Mouse (Mus musculus): ENCODE data around the gene Tufm. TPM values are rescaled to one million over a fixed set of nuclear protein-coding genes. Genes with fewer than 3 reads are reported as not detected.
A peak's percentile ranks its signal among the peaks of the same experiment; 100 is the strongest.
"Not testable (repeated sequence)": the region's sequence is repeated elsewhere in the genome, so short reads cannot be mapped to it uniquely, and the experiment has no call there.

The Tufm gene
- polyA plus RNA-seq, 1 experiment from 2014 or later = 158 TPM

DNA sequence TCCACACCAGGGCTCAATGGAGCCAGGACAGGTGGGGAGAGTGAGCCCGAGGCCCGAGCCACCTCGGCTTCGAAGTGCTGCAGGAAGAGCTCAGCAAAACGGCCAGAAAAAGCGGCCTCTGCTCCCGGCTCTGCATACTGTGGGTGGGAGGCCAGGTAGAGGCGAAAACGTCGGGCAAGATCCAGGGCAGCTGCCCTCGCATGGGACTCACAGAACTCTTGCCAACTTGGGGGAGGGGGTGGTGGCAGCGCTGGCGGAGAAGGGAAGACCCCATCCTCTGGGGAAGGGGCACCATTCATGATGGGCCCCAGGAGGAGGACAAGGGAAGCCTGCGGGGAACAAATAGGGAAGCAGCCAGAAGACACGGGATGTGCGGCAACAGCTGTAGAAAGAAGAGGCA, 14.4 kb upstream of the Tufm start:
- Histone ChIP-seq H3K36me3 (replicated peaks; ENCODE audit: control insufficient read depth, insufficient read depth, low read depth, low read length) (peaks cover 3% of the 10 kb centered on the region; the same call in 1 of the 2 replicates), H3K4me1 (ENCODE audit: control insufficient read depth, insufficient read depth, low read length) (no peaks in the 10 kb centered on the region), H3K27me3 (ENCODE audit: control insufficient read depth, insufficient read depth, low read length) (no peaks in the 10 kb centered on the region), H3K4me2 (ENCODE audit: low read depth, low read length) (no peak overlapping the region), H3K9ac (replicated peaks; ENCODE audit: low read length) (no peak overlapping the region), H3K27ac (replicated peaks; ENCODE audit: low read depth, low read length) (no peak overlapping the region), H3K9me3 (replicated peaks; ENCODE audit: control insufficient read depth, low read length) (no peaks in the 10 kb centered on the region), H3K4me3 (ENCODE audit: low read depth, low read length) (no peak overlapping the region)
- ATAC-seq (replicated peaks; ENCODE audit: insufficient number of reproducible peaks, low FRiP score, low TSS enrichment, low read depth) (no peak), DNase-seq (ENCODE audit: low spot score) (no peak)
- 93% methylated on average over 16 of the region's 16 CpGs for WGBS

DNA sequence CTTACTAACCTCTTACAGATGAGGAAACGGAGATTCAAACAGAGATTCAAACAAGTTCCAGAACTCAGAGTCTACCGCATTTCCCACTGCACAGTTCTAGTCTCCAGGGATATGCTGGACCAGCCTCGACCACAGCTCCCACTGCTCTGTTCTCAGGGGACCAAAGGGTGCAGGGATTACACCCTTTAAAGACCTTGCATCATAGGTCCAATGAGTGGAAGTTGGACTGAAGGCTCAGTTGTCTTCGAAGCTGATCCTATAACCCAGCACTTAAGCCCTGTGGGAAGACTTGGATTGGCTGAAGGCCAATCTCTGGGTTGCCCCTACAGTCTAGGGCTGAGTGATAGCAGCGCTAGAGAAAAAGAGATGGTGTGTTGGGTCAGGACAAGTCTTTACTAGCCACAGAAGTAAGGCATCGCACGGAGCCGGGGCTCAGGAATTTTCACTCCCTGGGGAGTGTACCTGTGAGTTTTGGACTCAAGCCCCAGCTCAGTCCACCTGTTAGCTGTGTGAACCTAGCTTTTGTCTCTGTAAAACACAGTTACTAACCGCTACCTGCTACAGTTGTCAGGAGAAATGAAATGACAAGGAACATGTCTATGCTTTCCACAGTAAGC, 13.6 kb upstream of the Tufm start:
- no peak overlapping the region for H3K9ac ChIP-seq (replicated peaks; ENCODE audit: low read length)
- ATAC-seq (replicated peaks; ENCODE audit: insufficient number of reproducible peaks, low FRiP score, low TSS enrichment, low read depth) (no peak), DNase-seq (ENCODE audit: low spot score) (no peak)
- no peak overlapping the region for H3K27ac ChIP-seq (replicated peaks; ENCODE audit: low read depth, low read length)
- H3K27me3 ChIP-seq (ENCODE audit: control insufficient read depth, insufficient read depth, low read length) = no peaks in the 10 kb centered on the region
- no peaks in the 10 kb centered on the region for H3K9me3 ChIP-seq (replicated peaks; ENCODE audit: control insufficient read depth, low read length)
- H3K4me3 ChIP-seq (ENCODE audit: low read depth, low read length) = peak overlapping the region; percentile 87
- H3K4me1 ChIP-seq (ENCODE audit: control insufficient read depth, insufficient read depth, low read length) = no peaks in the 10 kb centered on the region
- H3K36me3 ChIP-seq (replicated peaks; ENCODE audit: control insufficient read depth, insufficient read depth, low read depth, low read length) = no peaks in the 10 kb centered on the region; the same call in 1 of the 2 replicates
- H3K4me2 ChIP-seq (ENCODE audit: low read depth, low read length) = peak overlapping the region; percentile 84
- WGBS = 87% methylated on average over 9 of the region's 9 CpGs

DNA sequence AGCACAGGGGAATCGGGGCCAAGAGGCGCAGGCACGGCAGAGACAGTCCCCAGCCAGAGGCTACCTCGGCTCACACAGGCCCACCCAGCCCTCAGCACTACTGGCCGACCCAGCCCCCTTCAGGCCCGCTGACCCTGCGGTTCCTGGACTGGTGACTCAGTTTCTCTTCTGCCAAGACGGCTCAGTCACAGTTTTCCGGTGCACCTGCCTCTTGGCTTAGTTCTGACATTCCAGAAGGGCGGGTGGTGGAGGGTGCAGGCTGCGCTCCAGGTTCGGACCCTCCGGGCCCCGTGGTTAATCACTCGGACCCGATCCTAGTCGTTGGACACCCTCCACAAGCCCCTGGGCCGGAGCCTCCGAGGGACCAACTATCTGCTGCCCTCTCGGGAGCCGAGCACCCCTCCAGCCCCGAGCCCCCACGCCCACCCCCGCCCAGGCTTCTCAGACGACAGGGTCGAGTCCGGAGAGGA, 12.6 kb upstream of the Tufm start:
- Histone ChIP-seq H3K27ac (replicated peaks; ENCODE audit: low read depth, low read length) (peak overlapping the region; percentile 77; the same call in 1 of the 2 replicates), H3K9me3 (replicated peaks; ENCODE audit: control insufficient read depth, low read length) (no peaks in the 10 kb centered on the region), H3K4me3 (ENCODE audit: low read depth, low read length) (peak overlapping the region; percentile 87), H3K4me1 (ENCODE audit: control insufficient read depth, insufficient read depth, low read length) (no peaks in the 10 kb centered on the region), H3K27me3 (ENCODE audit: control insufficient read depth, insufficient read depth, low read length) (no peaks in the 10 kb centered on the region), H3K4me2 (ENCODE audit: low read depth, low read length) (peak overlapping the region; percentile 84), H3K9ac (replicated peaks; ENCODE audit: low read length) (peak overlapping the region; percentile 92), H3K36me3 (replicated peaks; ENCODE audit: control insufficient read depth, insufficient read depth, low read depth, low read length) (no peaks in the 10 kb centered on the region)
- 2% methylated on average over 25 of the region's 27 CpGs for WGBS
- DNase-seq (ENCODE audit: low spot score) = no peak
- peak; percentile 66 for ATAC-seq (replicated peaks; ENCODE audit: insufficient number of reproducible peaks, low FRiP score, low TSS enrichment, low read depth)

DNA sequence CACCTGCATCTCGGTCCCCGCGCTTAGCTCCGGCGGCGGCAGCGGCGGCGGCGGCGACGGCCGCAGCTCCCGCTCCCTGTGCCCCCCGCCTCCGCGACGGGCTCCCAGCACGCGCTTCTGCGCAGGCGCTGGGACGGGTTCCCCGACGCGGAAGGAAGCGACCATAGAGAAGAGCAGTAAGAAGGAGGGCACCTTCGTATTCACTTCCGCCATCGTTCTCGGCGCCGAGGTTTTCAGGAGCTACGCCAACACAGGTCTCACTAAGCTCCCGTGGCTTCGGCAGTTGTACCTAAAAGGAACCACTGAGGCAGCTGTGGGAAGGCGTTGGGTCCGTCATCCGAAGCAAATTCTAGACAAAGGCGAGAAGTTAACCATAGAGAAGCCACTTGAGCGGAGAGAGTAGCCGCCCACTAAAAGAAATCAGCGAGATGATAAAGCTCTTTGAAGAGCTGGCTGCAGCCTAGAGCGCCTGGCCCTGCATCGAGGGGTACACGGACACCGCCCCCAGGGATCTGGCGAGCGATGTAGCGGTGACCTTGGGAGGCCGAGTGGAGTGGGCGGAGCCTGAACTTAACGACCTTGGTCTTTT, 12.1 kb upstream of the Tufm start, which contains the start of gene Sh2b1:
Gene Sh2b1, minus strand, starts transcription at position 432 of the 589 bp plus-strand sequence.
- under 1% methylated on average over 49 of the region's 53 CpGs for WGBS
- DNase-seq (ENCODE audit: low spot score) = peak; percentile 93
- H3K4me1 ChIP-seq (ENCODE audit: control insufficient read depth, insufficient read depth, low read length) = no peaks in the 10 kb centered on the region
- H3K36me3 ChIP-seq (replicated peaks; ENCODE audit: control insufficient read depth, insufficient read depth, low read depth, low read length) = no peaks in the 10 kb centered on the region
- peak within 1 kb of the TSS; percentile 77 for H3K27ac ChIP-seq (replicated peaks; ENCODE audit: low read depth, low read length)
- peak; percentile 87 for ATAC-seq (replicated peaks; ENCODE audit: insufficient number of reproducible peaks, low FRiP score, low TSS enrichment, low read depth)
- peak within 1 kb of the TSS; percentile 92 for H3K9ac ChIP-seq (replicated peaks; ENCODE audit: low read length)
- H3K9me3 ChIP-seq (replicated peaks; ENCODE audit: control insufficient read depth, low read length) = no peaks in the 10 kb centered on the region
- H3K4me2 ChIP-seq (ENCODE audit: low read depth, low read length) = peak within 1 kb of the TSS; percentile 84
- peak within 1 kb of the TSS; percentile 87 for H3K4me3 ChIP-seq (ENCODE audit: low read depth, low read length)
- H3K27me3 ChIP-seq (ENCODE audit: control insufficient read depth, insufficient read depth, low read length) = no peaks in the 10 kb centered on the region

DNA sequence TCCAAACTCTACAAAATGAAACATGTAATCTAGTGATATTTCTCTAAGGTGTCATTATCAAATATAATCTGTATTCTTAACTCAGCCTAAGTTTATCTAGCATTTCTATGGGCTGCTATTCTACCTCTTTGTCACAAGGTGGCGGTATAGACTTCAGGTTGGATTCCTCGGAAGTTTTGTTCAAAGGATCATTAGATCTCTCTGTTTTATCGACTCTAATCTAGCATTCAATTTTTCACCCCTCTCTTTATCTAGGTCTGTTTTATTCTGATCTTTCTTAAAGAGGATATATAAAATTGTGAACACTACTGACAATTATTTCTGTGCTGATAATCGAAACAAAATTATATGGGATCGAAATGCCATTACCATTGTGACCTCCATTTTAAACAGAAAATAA, 5.5 kb upstream of the Tufm start:
- WGBS = 24% methylated on average over 5 of the region's 5 CpGs
- ATAC-seq (replicated peaks; ENCODE audit: insufficient number of reproducible peaks, low FRiP score, low TSS enrichment, low read depth) (no peak), DNase-seq (ENCODE audit: low spot score) (peak; percentile 72)
- Histone ChIP-seq H3K9ac (replicated peaks; ENCODE audit: low read length) (no peak overlapping the region), H3K36me3 (replicated peaks; ENCODE audit: control insufficient read depth, insufficient read depth, low read depth, low read length) (no peaks in the 10 kb centered on the region), H3K27ac (replicated peaks; ENCODE audit: low read depth, low read length) (no peak overlapping the region), H3K27me3 (ENCODE audit: control insufficient read depth, insufficient read depth, low read length) (no peaks in the 10 kb centered on the region), H3K9me3 (replicated peaks; ENCODE audit: control insufficient read depth, low read length) (no peaks in the 10 kb centered on the region), H3K4me3 (ENCODE audit: low read depth, low read length) (no peak overlapping the region), H3K4me2 (ENCODE audit: low read depth, low read length) (no peak overlapping the region), H3K4me1 (ENCODE audit: control insufficient read depth, insufficient read depth, low read length) (no peaks in the 10 kb centered on the region; the same call in 1 of the 2 replicates)

DNA sequence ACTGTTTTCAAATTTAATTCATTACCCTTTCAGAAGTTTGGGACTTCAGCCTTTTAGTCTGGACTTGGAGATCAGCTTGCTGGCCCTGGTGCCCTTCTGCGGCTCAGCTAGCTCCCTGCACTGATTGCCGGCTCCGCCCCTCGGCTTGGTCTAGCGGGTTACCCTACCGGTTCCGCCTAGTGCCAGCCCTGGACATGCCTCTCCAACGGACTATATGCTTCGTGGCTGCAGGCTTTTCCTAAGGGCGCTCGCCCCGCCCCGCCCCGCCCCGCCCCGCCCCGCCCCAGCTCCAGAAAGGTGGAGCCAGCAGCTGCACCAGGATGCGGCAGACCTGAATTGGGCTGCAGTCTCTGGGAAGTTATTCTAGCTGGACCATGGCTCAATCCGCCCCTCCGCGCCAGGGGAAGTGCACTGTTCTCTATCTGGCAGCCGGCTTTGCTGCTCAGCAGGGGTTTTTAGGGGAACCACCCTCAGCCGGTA, 4.7 kb upstream of the Tufm start:
- ATAC-seq (replicated peaks; ENCODE audit: insufficient number of reproducible peaks, low FRiP score, low TSS enrichment, low read depth) = peak; percentile 85
- Histone ChIP-seq H3K4me2 (ENCODE audit: low read depth, low read length) (peak overlapping the region; percentile 55), H3K4me3 (ENCODE audit: low read depth, low read length) (peak overlapping the region; percentile 21), H3K27me3 (ENCODE audit: control insufficient read depth, insufficient read depth, low read length) (no peaks in the 10 kb centered on the region), H3K9ac (replicated peaks; ENCODE audit: low read length) (peak overlapping the region; percentile 57), H3K4me1 (ENCODE audit: control insufficient read depth, insufficient read depth, low read length) (no peaks in the 10 kb centered on the region; the same call in 1 of the 2 replicates), H3K27ac (replicated peaks; ENCODE audit: low read depth, low read length) (0 out of 2 replicates have a peak overlapping the region, but pooled peaks have one; percentile 35), H3K9me3 (replicated peaks; ENCODE audit: control insufficient read depth, low read length) (no peaks in the 10 kb centered on the region), H3K36me3 (replicated peaks; ENCODE audit: control insufficient read depth, insufficient read depth, low read depth, low read length) (no peaks in the 10 kb centered on the region)
- peak; percentile 86 for DNase-seq (ENCODE audit: low spot score)
- under 1% methylated on average over 23 of the region's 23 CpGs for WGBS

DNA sequence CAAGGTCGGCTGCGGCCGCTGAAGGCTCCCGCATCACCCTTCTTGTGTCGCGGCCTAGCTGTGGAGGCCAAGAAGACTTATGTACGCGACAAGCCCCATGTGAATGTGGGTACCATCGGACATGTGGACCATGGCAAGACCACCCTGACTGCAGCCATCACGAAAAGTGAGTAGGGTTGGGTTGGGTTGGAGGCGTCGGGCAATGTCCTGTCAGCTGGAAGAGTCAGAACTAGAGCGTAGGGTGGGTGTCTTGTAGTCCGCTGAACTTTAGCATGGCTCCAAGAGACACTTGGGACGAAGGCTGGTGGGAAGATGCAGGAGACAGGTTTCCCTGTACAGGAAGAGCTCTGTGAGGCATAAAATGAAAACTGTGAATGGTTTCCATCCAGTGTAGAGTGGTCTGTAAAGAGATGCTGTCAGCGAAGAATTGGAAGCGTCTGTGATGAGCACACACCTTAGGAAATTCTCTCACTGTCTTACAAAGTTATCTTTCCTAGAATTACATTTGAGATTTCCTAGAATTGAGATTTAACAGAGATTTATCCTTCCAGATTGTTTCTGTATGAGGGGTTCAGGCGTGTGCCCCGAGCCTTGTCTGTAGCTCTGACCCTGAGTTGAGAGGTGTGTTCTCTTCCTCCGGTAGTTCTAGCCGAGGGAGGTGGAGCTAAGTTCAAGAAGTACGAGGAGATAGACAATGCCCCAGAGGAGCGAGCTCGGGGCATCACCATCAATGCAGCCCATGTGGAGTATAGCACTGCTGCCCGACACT, 640 bp downstream of the Tufm start:
- not testable (repeated sequence) for H3K4me1 ChIP-seq (ENCODE audit: control insufficient read depth, insufficient read depth, low read length); H3K9me3 ChIP-seq (replicated peaks; ENCODE audit: control insufficient read depth, low read length); H3K27me3 ChIP-seq (ENCODE audit: control insufficient read depth, insufficient read depth, low read length); H3K27ac ChIP-seq (replicated peaks; ENCODE audit: low read depth, low read length); DNase-seq (ENCODE audit: low spot score); ATAC-seq (replicated peaks; ENCODE audit: insufficient number of reproducible peaks, low FRiP score, low TSS enrichment, low read depth)
- 19% methylated on average over 21 of the region's 25 CpGs for WGBS
- peak overlapping the region; percentile 74 for H3K9ac ChIP-seq (replicated peaks; ENCODE audit: low read length)
- peak overlapping the region; percentile 88 for H3K4me2 ChIP-seq (ENCODE audit: low read depth, low read length)
- peak overlapping the region; percentile 59 for H3K4me3 ChIP-seq (ENCODE audit: low read depth, low read length)
- H3K36me3 ChIP-seq (replicated peaks; ENCODE audit: control insufficient read depth, insufficient read depth, low read depth, low read length) = peaks cover 11% of the 10 kb centered on the region

Measured in embryonic facial prominence, embryonic 11.5 days (tissue).